Mouse (Mus musculus) kidney, embryonic 15.5 days (tissue): ENCODE data around the gene Hoxa9. TPM values are rescaled to one million over a fixed set of nuclear protein-coding genes. Genes with fewer than 3 reads are reported as not detected.

Source experiments
- ATAC-seq: fragments of 200-750 bp; cut with Nextera tagmentation; replicated peaks from 2 replicates; pipeline ENCODE4 v1.8.0; 2017; ENCODE audit warnings: moderate TSS enrichment; ENCODE audit not compliant: low FRiP score
- H3K27ac ChIP-seq: fragments of 300-500 bp; sonication (generic); 2 replicates; pipeline ENCODE4 v1.5.1; 2015; ENCODE audit warnings: mild to moderate bottlenecking, inconsistent platforms
- H3K27me3 ChIP-seq: fragments of 300-500 bp; sonication (generic); 2 replicates; pipeline ENCODE4 v1.6.1; 2015; ENCODE audit warnings: inconsistent platforms
- H3K36me3 ChIP-seq: fragments of 300-500 bp; sonication (generic); 2 replicates; pipeline ENCODE4 v1.6.1; 2015; ENCODE audit warnings: inconsistent platforms
- H3K4me1 ChIP-seq: fragments of 300-500 bp; sonication (generic); 2 replicates; pipeline ENCODE4 v1.6.1; 2015; ENCODE audit warnings: inconsistent platforms
- H3K4me2 ChIP-seq: fragments of 300-500 bp; sonication (generic); 2 replicates; pipeline ENCODE4 v1.6.1; 2015; ENCODE audit warnings: moderate library complexity, mild to moderate bottlenecking, inconsistent platforms
- H3K4me3 ChIP-seq: fragments of 300-500 bp; sonication (generic); replicated peaks from 2 replicates; pipeline ENCODE4 v1.5.1; 2015; ENCODE audit warnings: mild to moderate bottlenecking, inconsistent platforms
- H3K9ac ChIP-seq: fragments of 300-500 bp; sonication (generic); 2 replicates; pipeline ENCODE4 v1.6.1; 2015; ENCODE audit warnings: mild to moderate bottlenecking, inconsistent platforms
- H3K9me3 ChIP-seq: fragments of 300-500 bp; sonication (generic); replicated peaks from 2 replicates; pipeline ENCODE4 v1.6.1; 2016; ENCODE audit warnings: inconsistent platforms
- WGBS: fragments of 180-500 bp; shearing (Covaris S2); methylation state at CpG from one replicate; pipeline ENCODE4 v1.1.7; 2015; ENCODE audit warnings: mixed read lengths; 5-methylcytosine and 5-hydroxymethylcytosine counted together
- polyA plus RNA-seq: library from polyadenylated mRNA; unstranded; fragments of >200 nt; fragmentation: Nextera tagmentation; extraction: Ambion mirVana; gene quantifications from 2 replicates; pipeline ENCODE4 v1.2.1, GENCODE M21; 2015

Hoxa9 gene
- polyA plus RNA-seq, 1 experiment from 2014 or later: 53.4 TPM

DNA sequence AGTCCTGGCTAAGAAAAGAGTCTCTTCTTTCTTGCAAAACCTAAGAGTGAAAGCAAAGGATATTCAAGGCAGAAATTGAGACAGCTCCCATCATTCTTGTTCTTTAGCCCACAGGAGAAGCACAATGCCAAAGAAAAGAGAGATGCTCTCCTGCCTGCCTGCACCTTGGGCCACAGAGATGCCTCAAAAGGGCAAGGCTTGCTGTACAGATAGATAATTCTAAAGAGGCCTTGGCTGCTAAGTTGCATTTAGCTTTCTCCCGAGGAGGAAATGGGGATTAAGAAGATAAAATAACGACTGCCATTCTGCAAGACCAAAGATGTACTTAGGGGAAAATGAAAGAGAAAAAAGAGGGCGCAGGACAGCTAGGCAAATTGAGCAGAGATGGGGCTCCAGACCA lies 16.0 kb upstream of the Hoxa9 start:
- H3K4me3 ChIP-seq: peak overlapping the region; percentile 74

DNA sequence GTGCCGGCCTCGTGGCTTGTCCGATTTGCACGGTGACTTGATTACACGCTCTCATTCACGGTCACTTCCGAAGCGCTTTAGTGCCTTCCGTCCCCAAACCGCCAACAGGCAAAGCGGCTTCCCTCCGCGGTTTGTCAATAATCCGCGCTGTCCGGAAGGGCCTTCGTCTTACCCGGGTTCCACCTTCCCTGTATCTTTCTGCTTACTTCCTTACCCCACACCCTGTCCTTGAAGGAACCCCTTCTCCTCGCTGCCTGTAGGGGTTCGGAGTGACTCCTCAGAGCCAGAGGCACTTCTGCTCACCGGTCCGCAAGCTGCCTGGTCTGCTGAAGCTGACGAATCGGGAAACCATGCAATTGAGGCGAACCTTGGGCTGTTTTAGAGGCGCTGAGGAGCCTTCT lies 15.5 kb upstream of the Hoxa9 start:
- Histone ChIP-seq H3K9ac (peak overlapping the region; percentile 81), H3K27ac (peak overlapping the region; percentile 95), H3K36me3 (no peaks in the 10 kb centered on the region), H3K4me1 (peaks cover 49% of the 10 kb centered on the region), H3K27me3 (peaks cover 44% of the 10 kb centered on the region), H3K4me3 (peak overlapping the region; percentile 74), H3K4me2 (peak overlapping the region; percentile 74), H3K9me3 (no peaks in the 10 kb centered on the region)
- ATAC-seq: no peak
- WGBS: under 1% methylated on average over 26 of the region's 26 CpGs

More for the DNA sequence above, 16.0 kb upstream of the Hoxa9 start:
- no peaks in the 10 kb centered on the region for H3K9me3 ChIP-seq
- WGBS: 7% methylated on average over 3 of the region's 3 CpGs
- peaks cover 44% of the 10 kb centered on the region for H3K4me1 ChIP-seq
- H3K4me2 ChIP-seq: peak overlapping the region; percentile 74
- H3K9ac ChIP-seq: peak overlapping the region; percentile 81
- H3K27me3 ChIP-seq: peaks cover 45% of the 10 kb centered on the region
- peak overlapping the region; percentile 95 for H3K27ac ChIP-seq
- H3K36me3 ChIP-seq: no peaks in the 10 kb centered on the region
- ATAC-seq: no peak

DNA sequence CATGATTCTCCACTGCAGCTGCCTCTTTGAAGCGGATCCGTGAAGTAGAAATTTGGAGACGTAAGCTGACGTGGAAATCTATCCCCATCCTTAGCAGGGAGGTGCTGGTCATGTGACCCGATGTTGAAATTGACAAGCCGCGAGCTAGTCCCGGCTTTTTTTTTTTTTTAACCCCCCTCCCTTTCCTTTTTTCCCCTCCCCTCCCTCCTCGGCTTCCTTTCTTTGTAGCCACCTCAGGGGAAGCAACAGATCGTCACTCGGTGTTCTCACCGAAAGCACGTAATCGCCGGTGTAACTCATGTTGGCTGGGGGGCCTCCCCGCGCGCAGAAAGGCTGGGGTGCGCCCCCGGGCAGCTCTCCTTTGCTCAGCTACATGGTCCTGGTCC lies 14.9 kb upstream of the Hoxa9 start, which contains the start of gene Hoxa11:
Gene Hoxa11, minus strand, starts transcription at position 54 of the 386 bp plus-strand sequence.
- Histone ChIP-seq H3K9ac (peak within 1 kb of the TSS; percentile 81), H3K4me3 (peak within 1 kb of the TSS; percentile 74)
- ATAC-seq: peak; percentile 44

DNA sequence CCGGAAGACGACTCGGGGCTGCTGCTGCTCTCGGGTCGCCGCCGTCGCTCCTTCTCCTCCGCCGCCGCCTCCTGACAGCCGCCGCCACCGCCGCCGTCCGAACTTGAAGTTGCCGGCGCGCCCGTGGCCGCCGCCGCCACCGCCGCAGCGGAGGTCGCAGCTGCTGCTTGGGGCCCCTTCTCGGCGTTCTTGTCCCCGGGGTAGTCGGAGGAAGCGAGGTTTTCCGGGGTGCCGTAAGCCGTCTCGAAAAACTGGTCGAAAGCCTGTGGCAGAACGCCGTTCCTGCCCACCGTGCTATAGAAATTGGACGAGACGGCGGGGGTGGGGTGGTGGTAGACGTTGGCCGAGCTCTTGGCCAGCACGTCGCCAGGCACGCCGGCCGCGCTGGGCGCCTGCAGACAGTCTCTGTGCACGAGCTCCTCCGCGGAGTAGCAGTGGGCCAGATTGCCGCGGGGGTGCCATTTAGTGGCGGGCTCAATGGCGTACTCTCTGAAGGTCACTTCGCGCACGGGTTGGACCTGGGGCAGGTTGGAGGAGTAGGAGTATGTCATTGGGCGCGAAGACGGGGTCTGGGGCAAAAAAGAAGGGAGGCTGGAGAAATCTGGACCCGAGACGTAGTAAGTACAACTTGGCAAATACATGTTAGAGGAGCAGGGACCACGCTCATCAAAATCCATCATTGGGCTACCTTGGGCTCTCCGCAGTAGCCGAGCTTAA lies 14.3 kb upstream of the Hoxa9 start:
- Histone ChIP-seq H3K27ac (peak overlapping the region; percentile 95), H3K27me3 (peaks cover 35% of the 10 kb centered on the region), H3K9ac (peak overlapping the region; percentile 81), H3K4me1 (peaks cover 61% of the 10 kb centered on the region), H3K4me3 (peak overlapping the region; percentile 74), H3K36me3 (no peaks in the 10 kb centered on the region), H3K9me3 (no peaks in the 10 kb centered on the region), H3K4me2 (peak overlapping the region; percentile 74)
- ATAC-seq: 0 out of 2 replicates have a peak, but pooled peaks have one; percentile 5
- under 1% methylated on average over 71 of the region's 71 CpGs for WGBS

More for the DNA sequence above, 14.9 kb upstream of the Hoxa9 start, which contains the start of gene Hoxa11:
- Histone ChIP-seq H3K4me1 (peaks cover 56% of the 10 kb centered on the region), H3K27ac (peak within 1 kb of the TSS; percentile 95), H3K36me3 (no peaks in the 10 kb centered on the region), H3K4me2 (peak within 1 kb of the TSS; percentile 74), H3K9me3 (no peaks in the 10 kb centered on the region), H3K27me3 (peaks cover 39% of the 10 kb centered on the region)
- WGBS: under 1% methylated on average over 20 of the region's 20 CpGs

- peak overlapping the region; percentile 74 for H3K4me2 ChIP-seq
- H3K27me3 ChIP-seq: peaks cover 34% of the 10 kb centered on the region
- peak overlapping the region; percentile 81 for H3K9ac ChIP-seq
- no peak for ATAC-seq
- peaks cover 56% of the 10 kb centered on the region for H3K4me1 ChIP-seq
- peak overlapping the region; percentile 74 for H3K4me3 ChIP-seq
- no peaks in the 10 kb centered on the region for H3K9me3 ChIP-seq
- H3K36me3 ChIP-seq: no peaks in the 10 kb centered on the region
- WGBS: 2% methylated on average over 23 of the region's 23 CpGs
- H3K27ac ChIP-seq: peak overlapping the region; percentile 95
Observed at GRCm38 (mm10) chr6:52244471-52245039, 13.7 kb upstream of the Hoxa9 start.

GRCm38 (mm10) chr6:52243681-52244121 lies 12.8 kb upstream of the Hoxa9 start:
- Histone ChIP-seq H3K36me3 (no peaks in the 10 kb centered on the region), H3K4me1 (peaks cover 47% of the 10 kb centered on the region), H3K27ac (peak overlapping the region; percentile 95), H3K27me3 (peaks cover 28% of the 10 kb centered on the region), H3K4me3 (peak overlapping the region; percentile 74), H3K9ac (peak overlapping the region; percentile 81), H3K4me2 (peak overlapping the region; percentile 74), H3K9me3 (no peaks in the 10 kb centered on the region)
- ATAC-seq: no peak
- WGBS: 4% methylated on average over 12 of the region's 12 CpGs

GRCm38 (mm10) chr6:52242801-52243332 lies 12.0 kb upstream of the Hoxa9 start:
- peak overlapping the region; percentile 74 for H3K4me3 ChIP-seq
- no peak for ATAC-seq
- no peaks in the 10 kb centered on the region for H3K9me3 ChIP-seq
- peaks cover 40% of the 10 kb centered on the region for H3K4me1 ChIP-seq
- H3K27me3 ChIP-seq: peaks cover 24% of the 10 kb centered on the region
- WGBS: 19% methylated on average over 4 of the region's 4 CpGs
- H3K4me2 ChIP-seq: peak overlapping the region; percentile 74
- H3K9ac ChIP-seq: peak overlapping the region; percentile 81
- peak overlapping the region; percentile 95 for H3K27ac ChIP-seq
- H3K36me3 ChIP-seq: no peaks in the 10 kb centered on the region

DNA sequence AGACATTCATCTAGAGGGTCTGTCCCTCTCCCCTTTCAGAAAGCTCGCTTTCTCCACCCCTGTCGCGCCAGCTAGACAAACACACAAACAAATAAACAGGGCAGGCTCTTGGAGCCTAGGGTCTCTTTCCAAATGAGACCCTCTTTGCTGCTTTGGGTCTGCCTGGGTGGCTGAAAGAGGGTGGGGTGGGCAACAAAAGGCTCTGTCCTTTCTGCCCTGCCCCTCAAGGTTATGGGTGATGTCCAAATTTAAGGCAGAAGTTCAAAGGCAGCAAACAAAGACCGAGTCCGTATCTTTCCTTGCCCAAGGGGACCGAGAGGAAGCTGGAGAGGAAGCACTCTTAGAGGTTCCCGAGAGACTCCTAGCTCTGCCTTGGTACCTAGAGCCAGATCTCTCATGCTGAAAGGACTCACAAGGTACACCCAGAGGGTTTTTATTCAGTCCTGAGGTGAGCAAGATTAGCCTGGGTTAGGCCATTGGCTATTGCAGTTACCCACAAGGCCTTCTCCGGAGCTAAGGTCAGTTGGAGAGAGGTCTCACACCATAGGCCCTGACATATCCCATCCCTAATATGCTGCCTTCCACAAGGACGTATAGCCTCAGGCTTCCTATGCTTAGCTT lies 10.2 kb upstream of the Hoxa9 start:
- WGBS: 6% methylated on average over 9 of the region's 9 CpGs
- H3K27me3 ChIP-seq: peaks cover 22% of the 10 kb centered on the region
- no peaks in the 10 kb centered on the region for H3K36me3 ChIP-seq
- peak overlapping the region; percentile 74 for H3K4me2 ChIP-seq
- peaks cover 45% of the 10 kb centered on the region for H3K4me1 ChIP-seq
- peak overlapping the region; percentile 95 for H3K27ac ChIP-seq
- H3K4me3 ChIP-seq: peak overlapping the region; percentile 76
- peak overlapping the region; percentile 96 for H3K9ac ChIP-seq
- H3K9me3 ChIP-seq: no peaks in the 10 kb centered on the region
- ATAC-seq: no peak; the same call in 1 of the 2 replicates

GRCm38 (mm10) chr6:52240389-52241000 lies 9.6 kb upstream of the Hoxa9 start, which contains the start of gene Hoxa10:
Gene Hoxa10 (minus strand): TSS chr6:52240854.
- WGBS: 2% methylated on average over 35 of the region's 35 CpGs
- Histone ChIP-seq H3K27me3 (peaks cover 22% of the 10 kb centered on the region), H3K9me3 (no peaks in the 10 kb centered on the region), H3K27ac (peak within 1 kb of the TSS; percentile 95), H3K4me2 (peak within 1 kb of the TSS; percentile 74), H3K36me3 (no peaks in the 10 kb centered on the region), H3K9ac (peak within 1 kb of the TSS; percentile 96), H3K4me3 (peak within 1 kb of the TSS; percentile 76), H3K4me1 (peaks cover 51% of the 10 kb centered on the region)
- ATAC-seq: peak; percentile 69

DNA sequence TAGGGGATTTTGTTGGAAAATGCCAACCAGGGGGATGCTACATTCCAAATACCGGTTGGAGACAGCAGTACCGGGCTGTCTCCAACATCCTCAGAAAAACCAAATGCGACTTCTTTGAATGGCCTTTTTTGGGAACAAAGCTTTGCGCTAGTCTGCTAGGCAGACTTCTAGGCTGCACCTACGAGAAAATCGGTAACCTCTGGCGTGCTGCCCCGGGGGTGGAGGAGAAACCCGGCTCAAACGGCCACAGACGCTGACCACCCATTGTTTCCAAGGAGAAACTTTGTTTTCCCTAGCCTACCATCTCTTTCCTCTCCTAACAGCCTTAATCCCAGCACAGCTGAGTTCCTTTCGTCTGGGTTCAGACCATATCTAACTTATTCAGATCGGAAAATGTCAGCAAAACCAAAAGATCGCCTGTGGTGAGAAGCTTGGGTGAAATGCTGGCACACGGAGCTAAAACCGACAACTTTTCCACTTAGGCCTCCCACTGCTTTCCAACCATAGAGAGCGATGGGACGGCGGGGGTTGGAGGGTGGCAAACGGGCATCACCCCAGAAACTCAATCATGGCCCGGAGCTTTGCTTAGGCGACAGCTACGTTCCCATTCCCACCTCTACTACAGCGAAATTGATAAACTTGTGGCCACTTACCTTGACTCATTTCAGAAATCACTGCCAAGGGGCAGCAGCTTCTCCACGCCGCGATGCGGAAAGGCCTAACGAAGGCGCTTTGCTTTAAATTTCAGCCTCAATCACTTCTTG lies 8.9 kb upstream of the Hoxa9 start:
- H3K9ac ChIP-seq: peak overlapping the region; percentile 96
- H3K4me3 ChIP-seq: peak overlapping the region; percentile 76
- under 1% methylated on average over 30 of the region's 30 CpGs for WGBS
- no peaks in the 10 kb centered on the region for H3K9me3 ChIP-seq
- peak overlapping the region; percentile 95 for H3K27ac ChIP-seq
- no peak for ATAC-seq
- H3K4me2 ChIP-seq: peak overlapping the region; percentile 74
- H3K36me3 ChIP-seq: no peaks in the 10 kb centered on the region
- peaks cover 57% of the 10 kb centered on the region for H3K4me1 ChIP-seq
- peaks cover 25% of the 10 kb centered on the region for H3K27me3 ChIP-seq

DNA sequence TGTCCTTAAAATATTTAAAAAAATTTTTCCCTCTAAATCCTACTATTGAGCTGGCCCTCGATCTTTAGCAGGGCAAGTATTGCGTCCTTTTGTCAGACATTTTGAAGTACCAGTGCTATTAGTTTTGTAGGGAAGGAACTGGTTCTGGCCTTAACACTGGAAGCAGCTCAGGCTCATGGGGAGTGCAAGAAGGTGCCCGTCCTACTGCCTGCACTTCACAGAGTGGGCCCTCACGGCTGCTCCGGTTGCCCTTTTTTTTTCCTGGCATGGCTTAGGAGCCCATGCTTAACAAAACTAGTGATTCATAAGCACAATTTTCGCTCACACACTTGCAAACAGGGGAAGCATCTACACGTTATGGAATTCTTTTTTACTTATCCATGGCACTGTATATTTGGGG lies 8.1 kb upstream of the Hoxa9 start:
- Histone ChIP-seq H3K4me3 (peak overlapping the region; percentile 76), H3K4me2 (peak overlapping the region; percentile 74), H3K9me3 (no peaks in the 10 kb centered on the region), H3K27ac (peak overlapping the region; percentile 70), H3K4me1 (peaks cover 63% of the 10 kb centered on the region), H3K27me3 (peaks cover 28% of the 10 kb centered on the region), H3K36me3 (no peaks in the 10 kb centered on the region), H3K9ac (peak overlapping the region; percentile 96)
- no peak for ATAC-seq
- 2% methylated on average over 7 of the region's 7 CpGs for WGBS
